In genomic region chr6:141408758-141409157, GRCm38 (mm10) we compare ENCODE assay signal across 22 mouse cellular contexts.
DNase-seq lines count a peak whose midpoint lies in the region; TF ChIP-seq lines count a peak whose summit lies in the region.
"Had no signal": no experiment of that assay in that cellular context is flagged by ENCODE, and none has a peak within 500 bp of the region (broad histone marks: within the 10 kb centered on the region; RNA-seq: fewer than 3 reads in every experiment).

No protein-coding gene starts in this region.

- no peak for TF ChIP-seq CTCF in gastrocnemius, adult 2 months (IDR thresholded peaks at IDR 0.05)

- intact Hi-C loops in gastrocnemius, adult 2 months (cut with DNase I), result no loop called here

- peak overlapping the region; percentile 76 for H3K27ac ChIP-seq in gastrocnemius, adult 2 months
- H3K27ac ChIP-seq: embryonic facial prominence, embryonic 10.5 days; forebrain, embryonic 13.5 days; hindbrain, embryonic 12.5 days; limb, embryonic 13.5 days; liver, embryonic 13.5 days; neural tube, embryonic 15.5 days; stomach, embryonic 15.5 days had no signal

- DNase-seq in adrenal gland, adult 2 months, result peak; percentile 9
- DNase-seq in adrenal gland, adult 8-10 months, result no peak
- peak; percentile 39 for DNase-seq in gastrocnemius, adult 2 months
- no peak for DNase-seq in gastrocnemius, postnatal 4 days (ENCODE audit: low spot score in 2 of 2)
- peak; percentile 7 to 18 for DNase-seq in layer of hippocampus, postnatal 14 days (ENCODE audit: low spot score in 2 of 2)
- no peak for DNase-seq in layer of hippocampus, postnatal 25 days (ENCODE audit: extremely low spot score in 1 of 2, low spot score in 1 of 2)
- no peak for DNase-seq in ovary, postnatal 10 days (ENCODE audit: low spot score)
- DNase-seq in right cerebral cortex, adult 18-20 months, result no peak
- DNase-seq: cerebellum, adult 11-12 months; kidney, adult 2 months; kidney, postnatal 36 days; liver, embryonic 13.5 days; lung, embryonic 14.5 days; lung, postnatal 4 days; right cerebral cortex, postnatal 25 days; thymus, adult 18-20 months had no signal

- H3K4me3 ChIP-seq in gastrocnemius, adult 2 months, result no peak overlapping the region
- H3K4me3 ChIP-seq: embryonic facial prominence, embryonic 10.5 days; forebrain, embryonic 13.5 days; hindbrain, embryonic 12.5 days; limb, embryonic 13.5 days; liver, embryonic 13.5 days; neural tube, embryonic 15.5 days; stomach, embryonic 15.5 days had no signal

Comparison
In these comparisons a context has a peak if more than half of its experiments do, and no peak if none do; other contexts are left out.
1. DNase-seq: peak in adrenal gland, adult 2 months (single experiment), gastrocnemius, adult 2 months (single experiment) and layer of hippocampus, postnatal 14 days (2 of 2); none in adrenal gland, adult 8-10 months (single experiment), gastrocnemius, postnatal 4 days (0 of 2), layer of hippocampus, postnatal 25 days (0 of 2), ovary, postnatal 10 days (single experiment) and right cerebral cortex, adult 18-20 months (single experiment).